Mouse (Mus musculus): ENCODE results near the gene Irak3.
"Not testable (repeated sequence)": the region's sequence is repeated elsewhere in the genome, so short reads cannot be mapped to it uniquely, and the experiment has no call there.

Gene Irak3

DNA sequence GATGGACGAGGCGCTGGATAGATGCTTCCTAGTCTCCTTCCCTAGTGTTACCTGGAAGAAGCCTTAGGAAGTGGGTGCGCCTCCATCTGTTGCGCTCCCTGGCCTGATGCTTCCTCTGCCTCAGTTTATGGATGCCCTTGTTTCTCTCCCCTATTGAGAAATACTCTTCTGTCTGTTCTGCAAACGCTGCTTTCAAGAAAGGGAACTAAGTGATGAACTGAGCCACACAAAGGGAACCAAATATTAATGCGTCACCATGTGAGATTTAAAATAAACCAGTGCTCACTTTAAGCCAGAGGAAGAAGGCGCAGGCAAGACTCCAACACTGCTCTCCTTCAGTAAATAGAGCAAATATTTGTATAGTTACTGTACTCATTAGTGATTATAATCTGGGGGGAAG lies 38.4 kb downstream of the Irak3 start:
- DNase-seq (ENCODE audit: low spot score), result no peak

DNA sequence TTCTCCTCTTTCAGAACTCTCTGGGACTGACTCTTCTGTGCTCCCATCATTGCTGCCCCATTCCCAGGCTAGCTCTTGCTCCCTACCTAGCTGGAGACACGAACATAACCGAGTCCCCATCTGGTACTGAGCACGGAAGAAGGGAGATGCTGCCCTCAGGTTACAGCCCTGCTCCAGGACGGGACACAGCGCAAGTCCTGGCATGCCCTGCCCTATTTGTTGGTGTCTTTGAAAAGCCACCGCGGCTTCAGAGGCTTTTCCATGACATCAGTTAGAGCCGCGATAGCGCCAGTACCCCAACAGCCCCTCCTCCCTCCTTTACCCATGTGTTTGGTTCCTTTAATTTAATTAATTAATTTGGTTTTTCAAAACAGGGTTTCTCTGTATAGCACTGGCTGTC lies 39.1 kb downstream of the Irak3 start:
- no peak for DNase-seq (ENCODE audit: low spot score)

DNA sequence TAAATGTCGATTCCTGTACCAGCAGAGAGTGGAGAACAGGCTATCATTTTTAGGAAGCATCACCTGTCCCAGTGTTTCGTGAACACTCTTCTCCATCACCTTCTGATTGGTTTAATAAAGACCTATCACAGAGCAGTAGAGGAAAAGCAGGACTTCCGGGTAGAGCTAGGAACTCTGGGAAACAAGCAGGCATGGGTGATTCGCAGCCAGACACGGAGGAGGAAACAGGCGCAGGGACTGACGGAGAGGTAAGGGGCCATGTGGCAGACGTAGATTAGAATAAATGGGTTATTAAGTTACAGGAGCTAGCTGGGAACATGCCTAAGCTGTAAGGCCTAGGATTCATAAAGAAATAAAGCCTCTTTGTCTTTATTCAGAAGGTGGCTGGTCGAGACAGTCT lies 41.4 kb downstream of the Irak3 start:
- no peak for DNase-seq (ENCODE audit: low spot score)

DNA sequence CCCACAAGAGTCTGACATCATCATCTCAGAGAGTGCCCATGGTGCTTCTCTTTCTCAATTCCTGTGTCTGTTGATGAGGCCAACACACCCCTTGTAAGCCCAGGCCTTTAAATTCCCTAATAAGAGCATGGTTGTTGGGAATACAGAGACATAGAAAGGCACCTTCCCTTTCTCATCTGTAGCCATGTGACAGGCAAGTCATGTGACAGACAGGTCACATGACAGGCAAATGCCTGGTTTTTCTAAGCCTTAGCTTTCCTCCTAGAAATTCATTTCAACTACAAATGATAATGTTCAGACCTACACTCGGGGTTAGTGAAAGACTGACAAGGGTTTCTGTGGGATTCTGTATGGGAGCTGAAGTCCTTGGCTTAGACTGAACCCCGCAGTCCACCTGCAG lies 48.0 kb downstream of the Irak3 start:
- no peak for DNase-seq (ENCODE audit: low spot score)

DNA sequence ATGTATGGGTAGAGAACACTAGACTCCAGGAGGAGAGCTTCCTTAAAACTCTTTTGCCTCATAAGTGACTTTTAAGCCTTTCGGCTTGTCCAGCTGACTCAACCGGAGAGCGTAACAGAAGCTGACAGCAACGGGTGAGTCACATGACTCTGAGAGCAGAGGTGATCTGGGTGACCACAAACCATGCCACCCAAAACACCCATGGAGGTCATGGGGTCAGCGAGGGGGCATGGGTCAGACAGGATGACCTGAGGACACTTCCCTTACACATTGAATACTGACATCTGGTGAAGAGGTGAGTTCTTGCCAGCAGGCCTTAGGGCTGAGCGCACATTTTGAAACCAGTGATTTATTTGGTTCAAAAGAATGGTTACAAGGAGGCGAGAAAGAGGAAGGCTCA lies 50.3 kb downstream of the Irak3 start:
- DNase-seq (ENCODE audit: low spot score), result no peak

DNA sequence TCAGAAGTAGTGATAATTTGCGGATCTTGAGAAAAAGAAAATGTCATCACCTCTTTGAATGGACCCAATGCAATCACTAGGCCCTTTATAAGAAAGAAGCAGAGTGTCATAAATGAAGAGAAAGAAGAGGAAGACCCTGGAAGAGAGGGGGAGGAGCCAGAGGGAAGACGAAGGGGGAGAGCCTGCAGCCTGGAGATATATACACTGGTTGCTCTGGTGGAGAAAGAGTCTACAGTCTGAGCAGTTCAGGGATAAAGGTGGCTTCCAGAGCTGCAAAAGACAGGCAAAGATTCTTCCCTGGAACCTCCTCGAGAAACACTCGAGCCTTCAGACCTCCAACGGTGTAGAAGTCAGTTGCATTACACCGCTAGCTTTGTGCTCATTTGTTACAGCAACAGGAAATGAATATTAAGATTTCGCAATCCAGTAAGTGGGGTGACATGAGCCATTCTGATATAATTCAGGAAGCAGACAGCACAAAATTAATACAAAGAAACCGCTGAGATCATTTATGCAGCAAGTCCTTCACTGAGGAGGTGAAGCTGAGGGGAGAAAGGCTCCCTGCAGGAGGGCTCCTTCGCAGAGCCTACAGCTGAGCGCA lies 60.9 kb downstream of the Irak3 start:
- DNase-seq (ENCODE audit: low spot score), result no peak

DNA sequence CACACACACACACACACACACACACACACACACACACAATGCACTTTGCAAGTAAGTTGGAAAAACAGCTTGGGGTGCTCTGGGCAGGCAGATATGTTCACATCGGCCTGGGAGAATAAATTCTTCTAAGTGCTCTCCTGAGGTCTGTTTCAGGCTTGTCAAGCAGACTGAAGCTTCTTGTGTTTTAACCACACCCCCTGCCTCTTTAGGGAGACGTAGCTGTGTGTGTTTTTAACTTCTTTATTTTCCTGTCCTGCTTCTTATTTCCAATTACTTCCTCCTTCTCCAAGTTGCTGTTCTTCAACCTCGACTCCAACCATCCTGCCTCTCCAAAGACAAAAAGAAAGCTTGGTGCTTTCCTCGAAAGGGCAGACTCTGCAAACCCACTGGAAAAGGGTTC lies 61.7 kb downstream of the Irak3 start:
- no peak for DNase-seq (ENCODE audit: low spot score)

DNA sequence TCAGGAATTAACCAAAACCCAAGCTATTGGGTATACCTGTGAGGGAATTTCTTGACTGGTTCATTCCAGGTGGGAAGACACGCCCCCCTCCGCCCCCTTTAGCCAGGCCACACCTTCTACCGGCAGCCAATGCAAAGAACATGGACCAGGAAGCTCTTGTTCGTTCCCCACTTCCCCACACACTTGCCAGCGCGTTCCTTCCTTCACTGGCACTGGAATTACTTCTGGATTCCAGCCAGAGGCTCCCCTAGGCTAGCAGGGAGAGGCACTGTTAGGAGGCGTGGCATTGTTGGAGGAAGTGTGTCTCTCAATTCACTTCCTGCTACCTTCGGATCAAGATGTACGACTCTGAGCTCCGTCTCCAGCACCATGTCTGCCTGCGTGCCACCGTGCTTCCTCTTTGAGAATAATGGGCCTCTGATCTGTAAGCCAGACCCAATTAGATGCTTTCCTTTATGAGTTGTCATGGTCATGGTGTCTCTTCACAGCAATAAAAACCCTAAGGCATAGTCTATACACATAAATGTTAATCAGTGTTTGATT lies 65.8 kb downstream of the Irak3 start:
- no peak for DNase-seq (ENCODE audit: low spot score)

DNA sequence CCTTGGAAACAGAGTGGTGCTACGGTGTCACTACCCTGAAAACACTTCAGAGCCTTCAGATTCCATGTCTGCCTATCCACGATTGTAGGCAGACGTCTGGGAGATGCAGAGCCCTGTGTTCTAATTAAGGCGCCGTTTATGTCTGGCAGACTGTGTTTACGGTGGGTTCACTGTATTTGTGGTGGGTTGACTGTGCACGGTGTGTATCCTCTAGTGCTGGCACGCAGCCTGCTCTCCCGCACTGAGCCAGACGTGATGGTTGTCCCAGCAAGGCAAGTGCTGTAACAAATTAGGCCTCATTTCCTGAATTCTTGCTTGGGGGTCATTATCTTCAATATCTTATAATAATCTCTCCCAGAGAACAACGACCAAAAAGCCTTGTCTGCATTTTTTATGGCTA lies 68.2 kb downstream of the Irak3 start:
- DNase-seq (ENCODE audit: low spot score), result no peak

DNA sequence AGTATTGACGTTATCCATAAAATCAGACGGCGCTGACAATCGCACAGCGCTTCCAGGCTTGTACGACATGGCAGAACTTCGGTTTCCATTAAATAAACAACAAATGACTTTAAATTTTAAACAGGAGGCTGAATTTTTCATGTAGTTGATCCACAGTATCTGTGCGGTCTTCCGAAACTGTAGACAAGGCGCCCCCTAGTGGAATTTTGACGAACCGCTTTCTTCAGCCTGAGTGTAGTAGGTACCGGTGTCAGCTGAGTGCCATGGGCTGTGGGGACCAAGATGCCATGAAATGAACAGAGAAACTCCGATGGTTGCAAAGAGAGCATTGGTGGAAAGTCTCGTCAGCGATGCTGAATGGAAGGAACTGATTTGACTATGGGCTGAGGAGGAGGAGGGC lies 71.3 kb downstream of the Irak3 start:
- DNase-seq (ENCODE audit: low spot score), result peak; percentile 11

DNA sequence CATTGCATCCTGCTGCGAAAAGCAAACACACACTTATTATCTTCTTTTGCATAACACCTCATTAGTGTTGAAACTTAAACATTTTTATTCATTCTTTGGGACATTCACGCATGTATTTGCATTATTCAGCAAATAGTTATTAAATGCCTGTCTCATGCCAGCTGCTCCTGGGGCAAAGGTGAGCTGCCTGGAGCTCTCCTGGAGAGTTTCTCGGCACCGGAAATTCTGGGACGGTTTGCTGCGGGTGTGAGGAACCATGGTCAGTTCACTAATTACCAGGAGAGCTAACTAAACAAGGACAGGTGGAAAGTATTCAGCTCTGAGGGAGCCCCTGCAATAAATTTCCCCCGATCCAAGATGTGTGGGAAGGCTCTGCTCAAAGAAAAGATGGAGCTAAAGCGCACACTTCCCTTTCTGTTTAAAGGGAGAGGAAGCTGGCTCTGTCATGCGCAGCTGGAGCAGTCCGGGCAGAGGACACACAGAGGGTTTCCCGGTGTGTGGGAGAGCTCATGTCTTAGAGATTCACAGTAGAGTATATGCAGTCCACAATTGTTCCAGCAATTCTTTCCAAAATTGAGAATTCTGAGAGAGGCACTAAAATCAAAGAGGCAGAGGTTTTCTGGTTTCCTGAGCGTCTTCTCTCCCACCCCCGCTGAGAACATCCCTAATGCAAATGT lies 73.2 kb downstream of the Irak3 start:
- DNase-seq (ENCODE audit: low spot score), result no peak

DNA sequence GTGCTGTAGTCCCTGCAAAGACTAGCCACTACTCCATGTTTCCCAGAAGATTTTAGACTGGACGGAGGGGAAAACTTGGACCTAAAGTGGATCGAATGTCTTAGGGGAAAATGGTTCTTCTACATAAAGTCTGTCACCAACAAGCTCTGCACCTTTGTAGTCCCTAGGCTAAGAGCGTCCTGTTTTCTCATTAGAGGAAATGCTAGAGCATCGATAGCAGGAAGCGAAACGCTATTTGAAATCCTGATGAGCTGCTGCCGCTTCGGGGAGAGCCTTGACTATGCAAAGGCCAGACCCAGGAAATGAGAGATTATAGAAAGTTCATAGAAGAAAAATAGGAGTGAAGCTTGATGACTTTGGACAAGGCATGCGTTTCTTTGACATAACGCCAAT lies 76.5 kb downstream of the Irak3 start:
- no peak for DNase-seq (ENCODE audit: low spot score)

DNA sequence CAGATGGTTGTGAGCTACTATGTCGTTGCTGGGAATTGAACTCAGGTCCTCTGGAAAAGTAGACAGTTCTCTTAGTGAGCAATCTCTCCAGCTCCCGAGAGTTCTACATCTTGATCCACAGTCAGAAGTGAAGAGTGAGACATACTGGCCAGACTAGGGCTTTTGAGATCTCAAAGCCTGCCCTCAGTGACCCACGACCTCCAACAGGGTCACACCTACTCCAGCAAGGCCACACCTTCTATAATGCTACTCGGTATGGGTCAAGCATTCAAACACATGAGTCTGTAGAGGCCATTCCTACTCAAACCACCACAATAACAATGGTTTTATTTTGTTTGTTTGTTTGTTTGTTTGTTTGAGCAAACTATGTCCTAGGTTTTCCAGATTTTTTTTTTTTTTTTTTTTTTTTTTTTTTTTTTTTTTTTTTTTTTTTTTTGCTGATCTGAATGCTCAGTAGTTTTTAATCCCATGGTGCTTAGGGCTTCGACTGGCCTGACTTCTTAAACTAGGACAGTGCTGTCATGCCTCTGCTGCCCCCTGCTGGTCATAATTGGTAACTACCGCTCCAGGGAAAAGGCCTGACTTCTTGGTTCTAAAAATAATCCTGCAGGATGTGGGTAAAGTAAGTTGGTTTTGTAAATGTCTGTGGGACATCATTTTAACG lies 77.0 kb downstream of the Irak3 start:
- peak; percentile 69 for DNase-seq (ENCODE audit: low spot score)

DNA sequence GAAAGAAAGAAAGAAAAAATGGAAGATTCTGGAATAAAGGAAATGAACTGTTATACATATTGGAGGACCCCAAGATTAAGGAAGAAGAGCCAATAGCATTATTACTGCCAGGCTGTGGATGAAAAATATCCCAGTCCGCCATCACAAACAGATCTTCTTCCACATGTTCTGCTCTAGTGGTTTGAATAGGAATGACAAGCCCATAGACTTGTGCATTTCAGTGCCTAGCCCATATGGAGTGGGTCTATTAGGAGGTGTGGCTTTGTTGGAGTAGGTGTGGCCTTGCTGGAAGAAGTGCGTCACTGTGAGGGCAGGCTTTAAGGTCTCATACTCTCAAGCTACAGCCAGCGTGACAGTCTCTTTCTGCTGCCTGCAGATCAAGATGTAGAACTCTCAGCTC lies 78.2 kb downstream of the Irak3 start:
- DNase-seq (ENCODE audit: low spot score), result no peak

DNA sequence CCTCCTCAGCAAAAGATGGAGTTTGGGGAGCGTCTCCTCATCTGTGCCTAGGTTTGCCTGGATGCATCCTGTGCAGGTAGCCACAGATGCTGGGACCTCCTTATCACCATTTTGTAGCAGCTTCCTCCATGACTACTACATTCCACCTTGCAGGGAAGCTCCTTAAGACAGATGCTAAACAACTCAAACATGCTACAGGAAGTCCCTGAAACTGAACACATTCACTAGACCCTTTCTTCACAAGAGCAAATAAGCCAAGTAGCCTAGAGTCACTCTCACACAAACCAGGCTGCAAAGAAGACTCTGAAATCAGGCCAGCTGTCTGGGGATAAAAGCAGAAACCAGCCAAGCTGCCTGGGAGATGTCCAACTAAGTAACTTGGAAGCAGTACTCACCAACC lies 86.7 kb downstream of the Irak3 start:
- DNase-seq (ENCODE audit: low spot score), result no peak

DNA sequence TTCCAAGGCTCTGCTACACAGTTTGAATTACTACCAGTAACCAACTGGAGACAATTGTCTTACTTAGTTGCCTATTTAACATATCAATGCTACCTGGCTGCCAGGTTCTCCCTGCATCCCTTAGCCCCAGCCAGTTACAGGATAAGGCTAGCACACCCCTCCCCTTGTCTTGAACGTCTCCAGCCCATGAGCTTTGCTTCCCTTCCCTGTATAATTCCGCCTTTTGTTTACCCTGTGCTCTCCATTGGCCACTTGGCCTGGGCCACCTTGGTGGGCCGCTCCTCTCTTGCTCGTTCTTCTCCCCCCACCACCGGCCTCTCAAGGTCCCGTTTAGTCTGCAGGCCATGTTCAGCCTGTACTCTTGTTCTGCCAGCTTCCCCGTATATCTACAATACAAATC lies 87.4 kb downstream of the Irak3 start:
- no peak for DNase-seq (ENCODE audit: low spot score)

DNA sequence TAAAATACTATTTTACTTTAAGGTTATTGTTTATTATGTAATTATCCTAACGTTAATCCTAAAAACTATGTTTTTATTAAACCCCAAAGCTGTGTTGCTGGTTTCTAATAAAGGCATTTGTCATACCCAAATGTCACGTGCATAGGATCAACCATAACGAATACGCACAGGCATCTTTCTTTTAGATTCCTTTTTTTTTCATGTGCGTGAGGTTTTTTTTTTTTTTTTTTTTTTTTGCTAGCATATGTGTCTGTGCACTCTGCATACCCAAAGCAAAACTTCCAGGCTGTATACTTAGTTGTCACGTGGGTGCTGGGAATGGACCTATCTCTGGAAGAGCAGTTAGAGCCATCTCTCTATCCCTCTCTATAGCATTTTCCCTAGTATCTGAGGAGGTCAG lies 88.0 kb downstream of the Irak3 start:
- DNase-seq (ENCODE audit: low spot score), result no peak

DNA sequence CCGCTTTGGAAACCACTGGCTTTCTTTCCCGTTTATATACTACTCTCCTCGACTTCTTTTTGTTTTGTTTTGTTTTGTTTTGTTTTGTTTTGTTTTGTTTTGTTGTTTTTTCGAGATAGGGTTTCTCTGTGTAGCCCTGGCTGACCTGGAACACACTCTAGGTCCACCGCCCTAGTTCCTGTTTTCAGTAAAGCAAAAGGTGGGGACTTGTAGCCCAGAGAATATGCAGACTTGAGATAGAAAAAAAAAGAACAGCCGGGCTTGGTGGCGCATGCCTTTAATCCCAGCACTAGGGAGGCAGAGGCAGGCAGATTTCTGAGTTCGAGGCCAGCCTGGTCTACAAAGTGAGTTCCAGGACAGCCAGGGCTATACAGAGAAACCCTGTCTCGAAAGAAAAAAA lies 88.4 kb downstream of the Irak3 start:
- DNase-seq (ENCODE audit: low spot score), result not testable (repeated sequence)

DNA sequence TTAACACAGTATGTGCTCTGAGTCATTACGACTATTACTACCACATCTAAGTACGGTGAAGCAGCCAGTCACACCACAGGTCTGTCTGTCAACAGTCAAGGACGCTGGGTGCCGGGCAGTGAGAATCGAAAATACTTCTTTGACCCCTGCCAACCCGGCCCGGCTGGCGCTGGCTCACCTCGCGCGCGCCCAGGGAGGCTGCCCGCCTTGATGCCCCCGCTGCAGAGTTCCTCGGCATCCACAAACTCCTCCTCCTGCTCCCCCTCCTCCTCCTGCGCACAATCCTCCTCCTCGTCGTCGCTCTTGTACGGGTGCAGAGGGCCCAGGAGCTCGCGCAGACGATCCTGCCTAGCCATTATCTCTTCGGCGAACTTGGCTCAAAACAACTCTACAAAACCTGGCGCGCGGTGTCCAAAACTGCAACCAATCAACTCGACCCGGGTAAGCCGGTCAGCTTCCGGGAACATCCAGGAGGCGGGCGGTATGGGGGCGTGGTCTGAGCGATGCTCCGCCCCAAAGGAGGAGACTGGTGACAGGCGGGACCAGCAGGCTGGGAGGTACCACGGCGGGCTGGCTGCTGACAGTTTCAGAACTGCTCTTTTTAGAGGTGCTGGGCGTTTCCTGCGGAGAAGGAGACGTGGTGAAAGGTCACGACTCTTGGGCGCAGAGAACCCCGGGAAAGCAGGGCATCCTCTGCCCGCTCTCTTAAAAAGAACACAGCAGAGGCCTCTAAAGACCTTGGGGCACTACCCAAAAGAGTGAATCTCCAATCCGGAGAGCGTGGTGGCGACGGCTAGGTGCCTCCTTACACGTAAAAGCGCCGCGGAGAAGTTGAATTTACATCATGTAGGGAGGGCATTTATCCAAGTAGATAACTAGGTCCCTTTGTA lies 89.2 kb downstream of the Irak3 start, which contains the start of gene Helb:
Gene Helb, minus strand, starts transcription at position 481 of the 890 bp plus-strand sequence.
- peak; percentile 98 for DNase-seq (ENCODE audit: low spot score)

DNA sequence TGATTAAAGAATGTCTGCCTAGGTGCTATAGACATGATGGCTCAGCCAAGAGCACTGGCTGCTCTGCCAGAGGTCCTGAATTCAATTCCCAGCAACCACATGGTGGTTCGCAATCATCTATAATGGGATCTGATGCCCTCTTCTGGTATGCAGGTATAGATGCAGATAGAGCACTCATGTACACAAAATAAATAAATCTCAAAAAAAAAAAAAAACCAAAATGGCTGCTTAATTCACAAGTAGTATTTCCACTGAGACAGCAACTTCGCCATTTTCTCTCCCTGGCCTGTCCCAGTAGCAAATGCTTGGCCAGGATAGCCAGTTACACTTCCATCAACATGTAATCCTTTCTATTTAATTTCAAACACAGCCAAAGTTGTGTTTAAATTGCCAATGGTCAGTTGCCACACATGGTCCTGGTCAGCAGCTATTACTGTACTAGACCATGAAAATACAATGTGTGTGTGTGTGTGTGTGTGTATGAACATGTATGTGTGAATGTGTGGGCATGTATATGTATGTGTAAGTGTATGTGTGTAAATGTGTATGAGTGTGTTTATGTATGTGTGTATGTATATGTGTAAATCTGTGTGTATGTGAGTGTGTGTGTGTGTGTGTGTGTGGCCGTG lies 90.1 kb downstream of the Irak3 start:
- DNase-seq (ENCODE audit: low spot score), result no peak

DNA sequence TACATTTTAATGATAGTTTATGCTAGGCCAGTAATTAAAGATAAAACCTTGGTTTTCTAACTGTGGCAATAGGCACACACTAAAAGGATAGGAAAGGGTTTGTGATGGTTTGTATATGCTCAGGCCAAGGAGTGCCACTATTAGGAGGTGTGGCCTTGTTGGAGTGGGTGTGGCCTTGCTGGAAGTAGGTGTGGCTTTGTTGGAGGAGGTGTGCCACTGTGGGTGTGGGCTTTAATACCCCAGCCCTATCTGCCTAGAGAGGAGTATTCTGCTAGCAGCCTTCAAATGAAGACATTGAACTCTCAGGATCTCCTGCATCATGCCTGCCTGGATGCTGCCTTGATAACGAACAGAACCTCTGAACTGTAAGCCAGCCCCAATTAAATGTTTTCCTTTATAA lies 101.1 kb downstream of the Irak3 start:
- no peak for DNase-seq (ENCODE audit: low spot score)

DNA sequence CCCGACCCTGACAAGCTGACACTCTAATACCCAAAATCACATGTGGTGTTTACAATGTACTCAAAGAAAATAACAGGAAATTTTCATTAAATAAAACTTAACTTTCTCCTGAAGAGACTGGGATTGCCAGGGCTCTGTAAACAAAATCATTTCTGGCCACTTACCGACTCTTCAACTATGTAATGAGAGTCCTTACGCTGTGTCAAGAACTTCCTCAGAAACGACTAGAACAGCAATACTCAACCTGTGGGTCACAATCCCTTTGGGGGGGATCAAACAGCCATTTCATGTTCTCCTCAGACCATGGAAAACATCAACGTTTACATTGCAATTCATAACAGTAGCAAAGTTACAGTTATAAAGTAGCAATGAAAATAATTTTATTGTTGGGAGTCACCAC lies 104.4 kb downstream of the Irak3 start:
- DNase-seq (ENCODE audit: low spot score), result no peak

Measured in ovary, postnatal 36 days (tissue).